Mouse (Mus musculus) NIH3T3 (cell line): ENCODE results near the gene Dtx3.
"Not testable (repeated sequence)": the region's sequence is repeated elsewhere in the genome, so short reads cannot be mapped to it uniquely, and the experiment has no call there.

Source experiments
- DNase-seq: peaks from one replicate; pipeline ENCODE4 v3.0.0-alpha.2; 2012; ENCODE audit warnings: low read depth

The Dtx3 gene

DNA sequence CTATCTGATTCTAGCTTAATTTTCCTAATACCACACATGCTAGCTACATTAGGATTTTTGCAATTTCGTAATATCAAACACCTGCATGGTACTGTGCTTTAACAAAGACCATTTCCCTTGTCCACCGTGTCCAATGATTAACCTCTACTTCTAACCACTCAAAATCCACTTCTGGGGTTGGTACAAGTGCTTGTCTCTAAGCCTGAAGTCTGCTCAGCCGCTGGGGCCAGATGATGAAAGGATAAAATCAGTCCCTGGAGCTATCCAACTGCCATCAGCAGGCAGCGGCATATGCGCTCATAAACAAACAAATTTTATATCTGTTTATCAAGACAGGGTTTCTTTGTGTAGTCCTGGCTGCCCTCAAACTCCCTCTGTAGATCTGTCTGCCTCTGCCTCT lies 9.1 kb upstream of the Dtx3 start:
- DNase-seq: no peak

DNA sequence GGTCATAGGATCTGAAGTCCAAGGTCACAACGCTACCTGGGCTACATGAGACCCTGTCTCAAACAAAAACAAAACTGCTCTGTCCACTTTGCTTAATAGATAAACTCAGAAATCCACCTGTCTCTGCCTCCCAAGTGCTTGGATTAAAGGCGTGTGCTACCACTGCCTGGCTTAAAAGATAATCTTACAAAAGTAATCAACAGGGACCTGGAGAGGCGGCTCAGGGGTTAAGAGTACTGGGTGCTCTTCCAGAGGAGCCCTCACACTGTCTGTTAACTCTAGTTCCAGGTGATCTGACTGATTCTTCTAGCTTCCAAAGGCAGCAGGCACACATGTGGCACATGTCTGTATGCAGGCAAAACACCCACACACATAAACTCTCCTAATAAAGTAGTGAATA lies 7.6 kb upstream of the Dtx3 start:
- DNase-seq: no peak

GRCm38 (mm10) chr10:127200279-127200678 lies 4.8 kb upstream of the Dtx3 start:
- DNase-seq: peak; percentile 35

GRCm38 (mm10) chr10:127199474-127199873 lies 3.9 kb upstream of the Dtx3 start:
- no peak for DNase-seq

- no peak for DNase-seq
Observed at GRCm38 (mm10) chr10:127199068-127199467, 3.5 kb upstream of the Dtx3 start.

GRCm38 (mm10) chr10:127198492-127198891 lies 3.0 kb upstream of the Dtx3 start:
- no peak for DNase-seq

GRCm38 (mm10) chr10:127197505-127198110 lies 2.1 kb upstream of the Dtx3 start:
- DNase-seq: no peak

DNA sequence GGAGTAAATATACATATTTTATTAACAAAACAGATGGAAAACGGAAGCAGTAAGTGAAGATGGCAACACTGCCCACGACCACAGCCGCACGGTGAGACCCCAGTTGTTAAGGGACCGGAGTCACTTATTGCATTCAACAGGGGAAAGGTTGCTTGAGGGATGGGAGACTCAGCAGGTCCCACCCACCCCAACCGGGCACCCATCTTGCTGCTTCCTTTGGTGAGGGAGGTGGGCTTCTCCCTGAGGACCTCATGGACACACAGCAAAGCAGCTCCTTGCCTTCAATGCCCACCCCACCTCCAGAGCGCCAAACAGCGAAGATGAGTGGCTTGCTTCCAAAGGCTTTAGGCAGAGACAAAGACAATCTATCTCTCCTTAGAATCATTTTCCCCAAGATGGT lies 1.6 kb upstream of the Dtx3 start:
- DNase-seq: no peak

DNA sequence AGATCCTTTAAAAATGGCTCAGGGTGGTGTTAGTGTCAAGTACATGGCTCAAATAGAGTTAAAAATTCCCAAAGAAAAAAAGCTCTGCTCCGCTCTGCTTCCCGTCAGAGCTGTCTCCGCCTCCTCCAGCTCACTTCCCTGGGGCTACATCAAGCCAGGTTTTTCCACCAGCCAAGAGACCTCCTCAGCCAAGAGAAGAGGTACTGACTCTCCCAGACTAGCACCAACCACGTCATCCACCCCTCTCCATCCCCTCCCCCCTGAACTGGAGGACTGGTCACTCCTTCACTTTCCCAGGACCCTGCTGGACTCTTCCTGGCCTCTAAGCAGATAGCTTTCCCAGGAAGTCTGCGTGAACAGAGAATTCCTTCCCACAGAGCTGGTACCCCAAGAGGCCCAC lies 864 bp upstream of the Dtx3 start:
- DNase-seq: peak; percentile 95

- DNase-seq: peak; percentile 84
Observed at GRCm38 (mm10) chr10:127194428-127195327, 850 bp downstream of the Dtx3 start.

GRCm38 (mm10) chr10:127193011-127193410 lies 2.5 kb downstream of the Dtx3 start:
- DNase-seq: no peak

GRCm38 (mm10) chr10:127192057-127192328 lies 3.5 kb downstream of the Dtx3 start:
- not testable (repeated sequence) for DNase-seq

DNA sequence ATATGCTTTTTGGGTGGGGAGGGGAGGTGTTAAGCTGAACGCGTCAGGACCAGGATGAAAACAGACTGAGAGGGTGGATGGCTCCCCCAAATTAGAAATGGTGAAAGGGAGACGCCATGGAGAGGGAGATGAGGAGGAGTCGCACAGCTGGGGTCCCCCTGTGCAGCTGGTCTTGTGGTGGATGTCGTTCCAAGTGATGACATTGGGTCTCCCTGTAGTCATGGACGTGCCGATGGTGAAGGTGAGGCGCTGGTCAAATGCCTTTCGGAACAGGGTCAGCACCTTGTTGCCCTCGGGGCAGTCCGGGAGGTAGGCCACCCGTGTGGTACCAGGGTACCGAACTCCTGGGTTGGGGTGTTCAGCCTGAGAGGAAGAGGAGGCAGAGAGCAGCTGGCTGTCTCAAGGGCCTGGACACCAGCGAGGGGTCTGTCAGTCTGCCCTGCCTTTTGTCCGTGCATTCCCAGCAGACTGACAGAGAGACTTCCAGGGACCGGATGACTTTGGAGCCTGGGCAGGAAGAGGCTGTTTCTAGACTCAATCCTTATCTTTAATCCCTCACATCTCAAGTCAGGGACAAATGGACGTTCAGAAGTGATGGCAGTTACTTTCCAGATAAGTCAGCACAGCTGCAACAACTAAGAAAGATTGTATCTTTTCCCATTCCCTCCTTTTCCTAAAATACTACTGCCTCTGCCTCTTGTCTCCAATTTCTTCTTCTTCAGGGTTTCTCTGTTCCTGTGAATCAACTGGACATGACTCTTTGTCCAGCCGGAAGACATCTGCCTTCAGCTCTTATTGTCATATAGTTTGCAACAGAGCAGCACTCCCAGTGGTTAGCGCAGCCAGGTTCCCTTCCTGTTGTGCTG lies 4.1 kb downstream of the Dtx3 start:
- no peak for DNase-seq

- DNase-seq: peak; percentile 25
Observed at GRCm38 (mm10) chr10:127190398-127191190, 4.9 kb downstream of the Dtx3 start.

DNA sequence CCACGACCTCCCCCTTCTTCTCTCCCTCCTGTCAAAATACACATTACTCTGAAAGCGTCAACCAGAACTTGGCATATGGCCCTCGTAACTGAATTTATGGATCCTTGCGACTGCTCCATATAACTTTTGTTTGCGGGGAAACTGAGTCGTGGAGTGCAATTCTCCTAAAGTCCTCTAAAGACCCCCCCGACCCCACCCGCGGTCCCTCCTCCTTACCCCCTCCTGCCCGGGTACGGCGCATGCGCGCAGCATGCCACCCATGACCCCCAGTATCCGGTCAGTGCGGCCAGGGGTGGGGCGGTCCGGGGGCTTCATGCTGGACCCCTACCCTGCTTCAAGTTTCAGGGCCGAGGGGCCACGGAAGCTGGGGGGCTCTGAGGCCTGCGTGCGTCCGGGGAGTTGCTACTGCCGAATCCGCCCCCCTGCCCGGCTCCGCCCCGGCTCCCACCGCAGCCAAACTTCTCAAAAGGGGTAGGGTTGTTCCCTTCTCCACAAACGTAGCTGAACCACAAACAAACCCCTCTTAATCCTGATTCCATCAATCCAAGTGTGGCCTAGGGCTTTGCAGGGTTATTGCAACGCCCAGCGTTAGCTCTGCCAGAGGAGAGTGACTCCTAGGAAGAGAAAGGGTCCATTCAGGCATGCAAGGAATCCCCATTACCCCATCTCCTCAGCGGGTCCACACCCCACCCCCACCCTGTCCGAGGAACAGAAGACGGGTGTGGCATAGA lies 5.7 kb downstream of the Dtx3 start, which contains the start of gene Arhgef25:
Gene Arhgef25, minus strand, starts transcription at position 433 of the 731 bp plus-strand sequence.
- peak; percentile 88 for DNase-seq

DNA sequence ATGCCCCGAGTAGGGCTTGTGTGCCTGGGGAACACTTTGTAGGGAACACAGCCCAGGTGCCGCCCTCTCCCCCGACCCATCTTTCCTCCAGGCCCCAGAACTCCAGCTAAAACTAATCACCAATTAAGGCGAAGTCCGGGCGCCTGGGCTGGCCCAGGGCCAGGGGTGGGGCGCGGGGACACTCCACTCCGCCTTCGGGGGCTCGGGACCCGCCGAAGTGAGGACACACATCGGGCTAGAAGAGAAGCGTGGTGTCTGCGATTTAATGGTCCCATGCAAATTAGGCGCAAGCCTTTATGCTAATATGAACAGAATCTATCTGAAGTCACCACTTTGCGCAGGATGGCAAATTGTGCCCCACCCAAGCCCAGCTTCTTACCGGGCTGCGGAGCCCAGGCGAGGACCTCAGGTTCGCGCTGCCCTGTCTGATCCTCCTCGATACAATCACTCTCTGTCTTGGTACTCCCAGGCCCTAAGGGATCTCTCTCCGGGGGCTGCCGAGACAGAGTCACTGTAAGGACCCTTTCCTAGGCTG lies 6.3 kb downstream of the Dtx3 start:
- peak; percentile 75 for DNase-seq

GRCm38 (mm10) chr10:127188465-127189115 lies 6.9 kb downstream of the Dtx3 start:
- peak; percentile 92 for DNase-seq

DNA sequence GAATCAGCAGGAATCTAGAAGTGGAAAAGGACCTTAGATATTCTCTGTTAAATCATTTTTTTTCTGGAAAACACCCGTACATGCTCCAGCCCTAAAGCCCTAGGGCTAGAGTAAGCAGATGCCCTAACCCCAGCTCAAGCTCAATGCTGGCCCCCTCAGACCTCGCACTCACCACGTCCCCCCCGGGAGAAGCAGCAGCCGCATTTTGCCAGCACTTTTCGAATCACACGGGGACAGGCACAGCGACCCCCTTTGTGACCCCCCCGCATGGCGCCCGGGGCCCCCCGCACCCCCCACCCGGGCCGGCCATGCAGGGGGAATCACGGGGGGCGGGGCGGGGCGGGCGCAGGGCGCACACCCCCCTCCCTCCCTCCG lies 7.5 kb downstream of the Dtx3 start:
- no peak for DNase-seq

- no peak for DNase-seq
Observed at GRCm38 (mm10) chr10:127187371-127188078, 8.0 kb downstream of the Dtx3 start.

DNA sequence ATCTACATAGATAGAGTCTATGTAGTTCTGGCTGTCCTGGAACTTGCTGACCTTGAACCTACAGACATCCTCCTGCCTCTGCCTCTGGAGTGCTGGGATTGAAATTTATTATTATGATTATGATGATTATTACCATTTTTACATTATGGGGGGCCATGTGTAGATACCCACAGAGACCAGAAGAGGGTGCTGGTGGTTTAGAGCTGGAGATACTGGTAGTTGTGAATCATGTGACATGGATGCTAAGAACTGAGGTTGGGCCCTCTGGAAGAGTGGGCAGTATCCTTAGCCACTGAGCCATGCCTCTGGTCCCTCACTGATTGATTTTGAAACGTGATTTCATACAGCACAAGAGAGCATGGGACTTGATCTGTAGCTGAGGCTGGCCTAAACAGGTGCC lies 9.1 kb downstream of the Dtx3 start:
- DNase-seq: peak; percentile 59
